Mouse (Mus musculus) gastrocnemius, postnatal 10 days (tissue): ENCODE measurements around the gene Ptprg. TPM values are rescaled to one million over a fixed set of nuclear protein-coding genes. Genes with fewer than 3 reads are reported as not detected.

Source experiments
- DNase-seq: peaks from one replicate; pipeline ENCODE4 v3.0.0; 2021; ENCODE audit warnings: mixed read lengths
- total RNA-seq, 2 experiments: library from RNA; stranded (reverse); gene quantifications; 2 replicates each; pipeline ENCODE4 v1.2.3; 2021

The Ptprg gene
- total RNA-seq, 2 experiments from 2014 or later = 41.8 to 46.7 TPM

DNA sequence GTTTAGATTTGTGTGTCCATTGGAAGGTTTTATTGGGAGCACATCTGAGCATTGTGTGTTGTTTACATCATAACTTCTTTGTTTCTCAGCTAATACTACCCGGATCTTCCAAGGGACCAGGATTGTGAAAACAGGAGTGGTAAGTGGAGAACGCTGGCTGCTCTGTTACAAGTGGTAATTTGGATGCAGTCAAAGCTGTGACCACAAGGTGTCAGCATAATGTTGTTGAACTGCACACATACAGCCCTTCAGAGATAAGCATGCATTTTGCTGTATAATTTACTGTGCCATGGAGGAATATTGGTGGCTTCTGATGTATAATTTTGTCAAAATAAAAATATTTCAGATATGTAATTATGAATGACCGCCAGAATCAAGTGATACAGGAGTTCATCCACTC, 598.6 kb downstream of the Ptprg start:
- peak; percentile 45 for DNase-seq

- no peak for DNase-seq
Observed at GRCm38 (mm10) chr14:12152748-12153147, 599.4 kb downstream of the Ptprg start.

DNA sequence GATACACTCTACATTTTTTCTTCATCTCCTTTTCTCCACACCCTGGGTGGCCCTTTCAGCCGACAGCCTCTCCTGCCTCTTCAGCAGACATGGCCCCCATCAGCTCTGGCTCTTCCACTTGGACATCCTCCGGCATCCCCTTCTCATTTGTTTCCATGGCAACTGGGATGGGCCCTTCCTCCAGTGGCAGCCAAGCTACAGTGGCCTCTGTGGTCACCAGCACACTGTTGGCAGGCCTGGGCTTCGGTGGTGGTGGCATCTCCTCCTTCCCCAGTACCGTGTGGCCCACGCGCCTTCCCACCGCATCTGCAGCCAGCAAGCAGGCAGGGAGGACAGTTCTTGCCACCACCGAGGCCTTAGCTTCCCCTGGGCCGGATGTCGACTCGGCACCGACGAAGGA, 600.3 kb downstream of the Ptprg start:
- DNase-seq = no peak

GRCm38 (mm10) chr14:12161738-12162310, 608.5 kb downstream of the Ptprg start:
- DNase-seq = no peak

DNA sequence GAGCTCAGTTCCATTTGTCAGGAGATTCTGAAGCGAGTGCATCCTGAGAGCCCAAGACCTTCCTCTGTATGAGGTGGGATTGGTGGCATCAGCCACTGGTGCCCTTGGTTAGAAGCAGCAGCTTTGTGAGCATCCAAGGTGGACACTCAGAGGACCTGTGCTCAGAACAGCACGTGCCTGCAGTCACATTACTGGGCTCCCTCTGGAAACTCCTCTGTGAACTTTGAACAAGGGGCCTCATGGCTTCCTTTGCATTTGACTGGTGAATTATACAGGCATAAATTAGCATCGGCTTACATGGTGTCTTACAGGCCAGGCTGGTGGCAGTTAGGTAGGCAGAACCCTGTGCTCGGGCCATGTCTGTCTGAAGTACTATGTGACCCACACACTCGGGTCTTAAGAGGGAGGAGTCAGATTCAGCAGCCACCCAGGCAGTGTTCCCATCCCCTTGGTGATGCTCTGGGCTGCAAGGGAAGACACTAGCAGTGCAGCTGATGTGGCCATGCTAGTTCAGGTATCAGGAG, 609.1 kb downstream of the Ptprg start:
- DNase-seq = no peak

DNA sequence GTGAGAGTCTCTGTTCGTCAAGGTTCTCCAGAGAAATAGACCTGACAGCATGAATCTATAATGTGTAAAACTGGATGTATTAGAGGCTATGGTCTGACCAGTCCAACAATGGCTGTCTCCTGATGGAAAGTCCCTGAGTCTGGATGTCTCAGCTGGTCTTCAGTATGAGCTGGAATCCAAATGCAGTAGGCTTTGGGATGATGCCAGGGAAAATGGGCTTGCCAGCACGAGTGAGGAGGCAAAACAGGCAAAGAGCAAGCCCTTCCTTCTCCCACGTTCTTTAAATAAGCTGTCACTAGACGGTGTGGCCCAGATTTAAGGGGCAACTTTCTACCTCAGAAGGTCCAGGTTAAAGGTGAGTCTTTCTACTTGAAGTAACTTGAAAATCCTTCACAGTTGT, 609.9 kb downstream of the Ptprg start:
- no peak for DNase-seq

DNA sequence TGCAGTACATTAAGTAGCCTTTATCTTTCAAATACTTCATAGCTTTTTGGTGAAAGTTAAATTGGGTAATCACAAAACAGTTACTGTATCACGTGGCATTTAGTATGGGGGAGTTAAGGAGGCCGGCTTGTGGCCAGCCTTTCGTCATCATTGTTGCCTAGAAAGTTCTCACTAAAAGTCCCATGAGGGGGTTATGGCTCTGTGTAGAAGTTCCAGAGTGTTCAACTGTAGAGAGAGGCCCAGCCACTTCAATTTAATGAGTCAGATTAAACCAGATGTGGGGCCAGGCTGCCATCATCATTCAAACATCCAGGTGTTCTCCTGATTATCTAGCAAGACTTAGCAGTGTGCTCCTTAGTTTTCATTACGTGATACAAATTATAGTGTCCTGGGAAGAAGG, 613.9 kb downstream of the Ptprg start:
- DNase-seq = no peak

DNA sequence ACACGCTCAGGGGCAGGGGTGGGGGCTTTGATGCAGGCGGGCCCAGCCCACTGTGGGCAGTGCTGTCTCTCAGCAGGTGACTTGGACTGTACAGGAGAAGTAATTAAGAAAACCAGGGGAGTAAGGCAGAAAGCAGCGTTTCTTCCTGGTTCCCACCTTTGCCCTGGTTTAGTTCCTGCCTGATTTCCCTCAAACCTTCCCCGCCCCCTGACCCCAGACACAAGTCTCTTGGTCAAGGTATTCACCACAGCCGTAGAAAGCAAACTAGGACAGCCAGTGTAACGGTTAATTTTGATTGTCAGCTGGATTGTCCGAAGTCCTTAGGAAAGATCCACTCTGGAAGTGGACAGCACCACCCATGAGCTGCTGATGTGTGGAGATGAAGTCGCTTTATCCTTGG, 614.3 kb downstream of the Ptprg start:
- DNase-seq = no peak

DNA sequence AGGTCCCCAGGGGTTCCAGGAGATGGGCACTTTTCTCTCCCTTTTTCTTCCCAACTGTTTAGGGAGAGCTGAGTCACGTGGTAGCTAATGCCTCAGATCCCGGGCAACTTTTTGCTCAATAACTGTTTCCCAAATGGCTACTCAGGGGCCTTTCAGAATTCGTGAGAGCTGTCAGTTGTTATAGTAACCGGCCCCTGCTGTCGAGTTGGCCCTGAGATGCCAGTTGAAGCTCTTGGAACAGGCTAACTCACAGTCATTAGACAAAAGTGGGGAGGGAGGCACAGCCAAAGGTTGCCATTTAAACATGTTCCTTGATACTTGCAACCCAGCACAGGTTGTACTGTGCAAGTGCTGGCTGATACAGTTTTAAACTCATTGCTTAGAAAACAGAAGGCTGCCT, 624.1 kb downstream of the Ptprg start:
- no peak for DNase-seq

- no peak for DNase-seq
Observed at GRCm38 (mm10) chr14:12178645-12179044, 625.3 kb downstream of the Ptprg start.

DNA sequence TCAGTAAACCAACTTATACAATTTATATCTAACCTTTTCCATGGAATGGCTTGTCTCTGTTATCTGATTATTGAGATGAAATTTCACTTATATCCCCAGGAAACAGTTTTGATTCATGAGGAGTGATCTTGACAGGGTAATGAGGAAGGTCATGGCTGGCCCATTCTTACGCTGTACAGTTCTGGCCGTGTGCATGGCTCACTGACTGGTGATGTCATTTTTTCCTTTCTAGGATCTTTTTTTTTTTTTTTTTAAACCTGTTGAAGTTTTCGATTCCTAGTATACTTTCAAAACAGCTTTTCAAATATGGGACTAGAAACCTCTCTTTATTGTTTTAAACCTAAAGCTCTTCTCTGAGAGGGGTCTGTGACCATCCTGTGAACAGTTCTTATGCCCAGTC, 626.8 kb downstream of the Ptprg start:
- DNase-seq = no peak

DNA sequence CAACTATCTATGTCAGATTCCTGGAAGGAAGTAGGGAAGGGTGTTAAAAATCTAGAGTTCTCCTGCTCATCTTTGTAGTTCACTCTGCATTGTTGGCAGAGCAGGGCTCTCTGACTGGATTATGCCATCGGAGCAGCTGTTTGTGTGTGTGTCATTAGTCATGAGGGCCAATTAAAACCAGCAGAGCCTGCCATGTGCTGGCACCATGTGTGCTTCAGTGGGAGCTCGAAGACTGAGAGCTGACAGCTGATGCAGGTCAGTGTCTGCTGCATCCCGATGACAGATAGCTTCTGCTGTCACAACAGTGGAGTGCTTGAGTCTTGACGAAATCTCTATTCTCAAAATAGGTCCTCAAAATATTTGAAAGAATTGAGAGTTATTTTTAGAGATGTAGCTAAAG, 631.7 kb downstream of the Ptprg start:
- no peak for DNase-seq

DNA sequence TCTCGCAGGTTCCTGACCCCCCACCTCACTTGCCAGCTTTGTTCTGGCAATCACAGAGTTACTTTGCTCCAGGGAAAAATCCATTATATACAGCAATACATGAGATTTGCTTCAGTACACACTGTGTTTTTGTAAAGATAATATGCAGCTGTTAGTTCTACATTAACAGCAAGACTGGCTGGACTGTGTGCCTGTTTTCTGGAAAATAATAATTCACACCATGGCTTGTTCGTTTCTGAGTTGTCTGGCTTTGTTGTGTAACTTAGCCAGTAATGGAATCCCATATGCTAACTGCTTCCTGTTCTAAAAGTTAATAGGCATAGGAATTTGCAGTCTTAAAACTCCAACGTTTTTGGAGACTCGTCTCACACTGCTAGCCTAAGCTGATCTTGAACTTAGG, 635.0 kb downstream of the Ptprg start:
- no peak for DNase-seq

DNA sequence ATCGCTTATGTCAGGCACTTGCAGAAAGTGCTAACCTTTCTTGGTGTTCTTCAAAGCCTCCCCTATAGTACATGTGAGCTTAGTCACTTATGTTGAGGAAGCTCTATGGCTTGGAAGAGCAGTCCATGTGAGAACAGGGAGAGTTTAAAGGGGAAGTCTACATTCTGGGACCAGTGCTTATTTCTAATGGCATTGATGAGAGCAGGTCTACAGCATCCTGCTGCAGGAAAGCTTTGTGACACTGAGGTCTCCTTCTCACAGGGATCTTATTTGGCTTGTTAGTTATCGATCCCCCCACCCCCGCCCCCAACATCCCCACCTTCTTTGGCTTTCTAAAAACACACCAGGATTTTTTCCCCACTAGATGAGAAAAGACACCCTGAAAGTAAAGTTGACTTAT, 635.9 kb downstream of the Ptprg start:
- DNase-seq = no peak

- DNase-seq = no peak
Observed at GRCm38 (mm10) chr14:12189717-12190600, 636.6 kb downstream of the Ptprg start.

DNA sequence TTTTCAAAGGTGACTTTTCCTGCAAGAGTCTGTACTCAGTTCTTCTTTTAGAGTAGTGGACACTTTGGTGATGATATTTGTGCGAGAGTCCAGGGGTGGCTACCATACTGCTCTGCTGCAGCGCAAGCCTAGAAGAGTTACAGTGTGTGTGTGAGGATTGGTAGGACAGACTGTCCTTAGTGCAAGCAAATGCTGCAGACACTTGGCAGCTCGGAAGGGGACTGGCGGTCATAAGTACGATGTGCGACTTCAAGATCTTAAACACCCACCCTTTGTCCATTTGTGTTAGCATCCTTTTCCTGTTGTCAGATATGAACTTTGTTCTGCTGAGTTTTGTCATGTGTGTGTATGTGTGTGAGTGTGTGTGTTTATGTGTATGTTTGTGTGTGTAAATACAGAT, 637.7 kb downstream of the Ptprg start:
- no peak for DNase-seq

- no peak for DNase-seq
Observed at GRCm38 (mm10) chr14:12198735-12199134, 645.4 kb downstream of the Ptprg start.

GRCm38 (mm10) chr14:12199956-12200950, 646.9 kb downstream of the Ptprg start:
- DNase-seq = no peak

- DNase-seq = no peak
Observed at GRCm38 (mm10) chr14:12202214-12202613, 648.9 kb downstream of the Ptprg start.

DNA sequence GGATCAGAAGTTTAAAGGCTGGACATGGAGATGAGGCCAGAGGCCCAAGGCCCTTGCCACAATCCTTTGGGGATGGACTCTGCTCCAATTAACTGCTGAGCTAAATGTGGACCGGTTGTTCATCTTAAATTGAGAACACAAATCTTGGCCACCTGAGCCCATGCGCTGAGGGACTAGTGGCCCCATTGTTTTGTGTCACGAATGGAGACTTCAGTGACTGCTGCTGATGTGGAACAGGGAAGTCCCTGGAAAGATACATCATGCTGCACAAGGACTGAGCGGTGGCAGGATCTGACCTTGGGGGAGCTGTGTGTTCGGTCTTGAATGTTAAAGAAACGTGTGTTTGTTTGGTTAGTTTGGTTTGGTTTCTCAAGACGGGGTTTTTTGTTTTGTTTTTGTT, 649.7 kb downstream of the Ptprg start:
- DNase-seq = no peak

- no peak for DNase-seq
Observed at GRCm38 (mm10) chr14:12206138-12206537, 652.8 kb downstream of the Ptprg start.

DNA sequence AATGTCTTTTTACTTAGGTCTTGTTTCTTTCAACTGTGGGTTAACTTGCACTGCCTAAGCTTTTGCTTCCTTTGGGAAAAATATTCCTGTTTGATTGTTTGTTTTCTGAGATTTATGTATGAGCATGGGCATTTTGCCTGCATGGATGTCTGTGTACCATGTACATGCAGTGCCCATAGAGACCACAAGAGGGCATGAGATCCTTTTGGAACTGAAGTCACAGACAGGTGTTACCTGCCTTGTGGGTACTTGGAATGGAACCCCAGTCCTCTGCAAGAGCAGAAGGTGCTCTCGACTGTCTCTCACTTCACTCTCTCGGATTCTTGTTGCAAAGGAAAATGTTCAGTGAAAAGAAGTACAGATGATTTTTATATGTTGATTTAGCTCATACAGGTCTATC, 655.2 kb downstream of the Ptprg start:
- no peak for DNase-seq
